Mouse (Mus musculus) heart, postnatal 10 days (tissue): ENCODE data around the gene Acaa1b. TPM values are rescaled to one million over a fixed set of nuclear protein-coding genes. Genes with fewer than 3 reads are reported as not detected.

Experiments
- DNase-seq, 2 experiments: peaks; one replicate each; pipeline ENCODE4 v3.0.0; 2021
- intact Hi-C: fragments of 180-260 bp; cut with DNase I; formaldehyde crosslinking; loops from one replicate; pipeline ENCODE4 v1.15.1; 2025
- total RNA-seq, 2 experiments: library from RNA; stranded (reverse); gene quantifications; 2 replicates each; pipeline ENCODE4 v1.2.3; 2021

Gene Acaa1b
- total RNA-seq, result 1 to 10 TPM; 2.6 to 4.8 TPM

- DNase-seq, result peak; percentile 86 to 88
- intact Hi-C loops, result loop anchor here (2.0 to 5.0 kb wide), 3 partner anchors 121 to 274 kb away; no protein-coding TSS in a partner anchor
These were observed at the start of gene Acaa1b for GRCm38 (mm10) chr9:119156278-119157201. TSS of gene Acaa1b (minus strand) at chr9:119157093.

GRCm38 (mm10) chr9:119206666-119207065 is 49.8 kb upstream of the Acaa1b start:
- no peak for DNase-seq
- intact Hi-C loops, result no loop called here

- DNase-seq, result no peak
- intact Hi-C loops, result no loop called here
These were observed 48.9 kb upstream of the Acaa1b start for GRCm38 (mm10) chr9:119205756-119206155.

GRCm38 (mm10) chr9:119203617-119204016 is 46.7 kb upstream of the Acaa1b start:
- intact Hi-C loops, result no loop called here
- no peak for DNase-seq

GRCm38 (mm10) chr9:119201653-119202052 is 44.8 kb upstream of the Acaa1b start:
- intact Hi-C loops, result no loop called here
- DNase-seq, result no peak

- no peak for DNase-seq
- intact Hi-C loops, result no loop called here
These were observed 42.4 kb upstream of the Acaa1b start for GRCm38 (mm10) chr9:119199151-119199861.

GRCm38 (mm10) chr9:119192202-119192990 is 35.5 kb upstream of the Acaa1b start:
- intact Hi-C loops, result no loop called here
- peak; percentile 16 to 29 for DNase-seq

GRCm38 (mm10) chr9:119181241-119181728 is 24.4 kb upstream of the Acaa1b start:
- intact Hi-C loops, result no loop called here
- peak; percentile 49 to 51 for DNase-seq

- intact Hi-C loops, result no loop called here
- DNase-seq, result no peak
These were observed 22.4 kb upstream of the Acaa1b start for GRCm38 (mm10) chr9:119179292-119179691.

- intact Hi-C loops, result no loop called here
- no peak for DNase-seq
These were observed 10.7 kb upstream of the Acaa1b start for GRCm38 (mm10) chr9:119167608-119168007.

- no peak for DNase-seq
- intact Hi-C loops, result no loop called here
These were observed 8.7 kb upstream of the Acaa1b start for GRCm38 (mm10) chr9:119165548-119165947.

GRCm38 (mm10) chr9:119164743-119165142 is 7.8 kb upstream of the Acaa1b start:
- intact Hi-C loops, result no loop called here
- DNase-seq, result no peak

- intact Hi-C loops, result no loop called here
- no peak for DNase-seq
These were observed 3.8 kb upstream of the Acaa1b start for GRCm38 (mm10) chr9:119160689-119161088.

GRCm38 (mm10) chr9:119158861-119159260 is 2.0 kb upstream of the Acaa1b start, which contains the start of gene Gm47289:
TSS of gene Gm47289 (plus strand) at chr9:119159161.
- DNase-seq, result no peak
- intact Hi-C loops, result loop anchor here (5.0 kb wide), 1 partner anchor 118 kb away; no protein-coding TSS in a partner anchor

GRCm38 (mm10) chr9:119155826-119156225 is 1.1 kb downstream of the Acaa1b start:
- DNase-seq, result peak; percentile 13 to 19
- intact Hi-C loops, result loop anchor here (2.0 to 5.0 kb wide), 3 partner anchors 121 to 275 kb away; no protein-coding TSS in a partner anchor

- peak in 1 of 2 experiments; percentile 21 for DNase-seq
- intact Hi-C loops, result loop anchor here (5.0 kb wide), 1 partner anchor 122 kb away; no protein-coding TSS in a partner anchor
These were observed 1.5 kb downstream of the Acaa1b start for GRCm38 (mm10) chr9:119155416-119155815.

GRCm38 (mm10) chr9:119151751-119152150 is 5.1 kb downstream of the Acaa1b start:
- no peak for DNase-seq
- intact Hi-C loops, result no loop called here

- peak; percentile 61 to 78 for DNase-seq
- intact Hi-C loops, result no loop called here
These were observed 7.3 kb downstream of the Acaa1b start for GRCm38 (mm10) chr9:119149601-119150000.

GRCm38 (mm10) chr9:119146098-119146770 is 10.7 kb downstream of the Acaa1b start:
- no peak for DNase-seq
- intact Hi-C loops, result no loop called here

GRCm38 (mm10) chr9:119145638-119146037 is 11.3 kb downstream of the Acaa1b start:
- no peak for DNase-seq
- intact Hi-C loops, result no loop called here
